Mouse (Mus musculus) kidney, adult 2 months (tissue): ENCODE data around the gene Raver2. TPM values are rescaled to one million over a fixed set of nuclear protein-coding genes. Genes with fewer than 3 reads are reported as not detected.

Source experiments
- DNase-seq: peaks from one replicate; pipeline ENCODE4 v3.0.0; 2021
- H3K27ac ChIP-seq: fragments of 200-500 bp; 2 replicates; pipeline ENCODE4 v1.5.1; 2012; ENCODE audit warnings: low read depth, low read length, control low read depth, inconsistent platforms; ENCODE audit not compliant: insufficient read depth
- H3K27me3 ChIP-seq: fragments of 200-500 bp; replicated peaks from 2 replicates; pipeline ENCODE4 v1.6.1; 2012; ENCODE audit warnings: mild to moderate bottlenecking, moderate library complexity, low read length, inconsistent platforms; ENCODE audit not compliant: control insufficient read depth, insufficient read depth
- H3K36me3 ChIP-seq: fragments of 200-500 bp; 2 replicates; pipeline ENCODE4 v1.6.1; 2012; ENCODE audit warnings: mild to moderate bottlenecking, moderate library complexity, low read length, inconsistent platforms; ENCODE audit not compliant: control insufficient read depth, insufficient read depth
- H3K4me1 ChIP-seq: fragments of 200-500 bp; 2 replicates; pipeline ENCODE4 v1.6.1; 2011; ENCODE audit warnings: low read length; ENCODE audit not compliant: control insufficient read depth, insufficient read depth
- H3K4me3 ChIP-seq: fragments of 200-500 bp; 2 replicates; pipeline ENCODE4 v1.5.1; 2011; ENCODE audit warnings: mild to moderate bottlenecking, low read depth, low read length, control low read depth; ENCODE audit not compliant: insufficient read depth
- CTCF ChIP-seq: fragments of 200-500 bp; conservative IDR thresholded peaks from 2 replicates; pipeline ENCODE4 v1.5.1; 2011; ENCODE audit warnings: low read depth, mild to moderate bottlenecking, control low read depth, low read length, moderate library complexity, mixed read lengths; ENCODE audit not compliant: insufficient read depth, insufficient read length
- POLR2A ChIP-seq: fragments of 200-500 bp; IDR thresholded peaks from one replicate; pipeline ENCODE4 v1.6.1; 2011; ENCODE audit warnings: low read depth, low read length, control low read depth
- WGBS: fragments of 180-500 bp; shearing (Covaris S2); methylation state at CpG from one replicate; pipeline ENCODE4 v1.1.7; 2018; 5-methylcytosine and 5-hydroxymethylcytosine counted together
- polyA plus RNA-seq: library from polyadenylated mRNA; depleted of rRNA; stranded (reverse); fragments of >200 nt; gene quantifications from 2 replicates; pipeline ENCODE4 v1.2.3, GENCODE M21; 2012

The Raver2 gene
- polyA plus RNA-seq, 1 experiment = 2.3 TPM

GRCm38 (mm10) chr4:101037156-101037555 is 31.6 kb upstream of the Raver2 start:
- Histone ChIP-seq H3K27ac (no peak overlapping the region), H3K4me3 (no peak overlapping the region), H3K36me3 (no peaks in the 10 kb centered on the region), H3K4me1 (no peaks in the 10 kb centered on the region), H3K27me3 (no peaks in the 10 kb centered on the region)
- TF ChIP-seq POLR2A (no peak), CTCF (no peak)
- WGBS = 43% methylated on average over 7 of the region's 7 CpGs
- no peak for DNase-seq

GRCm38 (mm10) chr4:101043691-101044090 is 25.1 kb upstream of the Raver2 start:
- Histone ChIP-seq H3K27me3 (no peaks in the 10 kb centered on the region; the same call in 1 of the 2 replicates), H3K4me3 (no peak overlapping the region), H3K36me3 (no peaks in the 10 kb centered on the region), H3K27ac (no peak overlapping the region), H3K4me1 (no peaks in the 10 kb centered on the region)
- 79% methylated on average over 2 of the region's 2 CpGs for WGBS
- DNase-seq = no peak
- no peak for TF ChIP-seq CTCF
- no peak for TF ChIP-seq POLR2A

GRCm38 (mm10) chr4:101044149-101044548 is 24.6 kb upstream of the Raver2 start:
- Histone ChIP-seq H3K27ac (no peak overlapping the region), H3K4me1 (no peaks in the 10 kb centered on the region), H3K27me3 (no peaks in the 10 kb centered on the region; the same call in 1 of the 2 replicates), H3K4me3 (no peak overlapping the region), H3K36me3 (no peaks in the 10 kb centered on the region)
- DNase-seq = no peak
- TF ChIP-seq CTCF (no peak), POLR2A (no peak)

GRCm38 (mm10) chr4:101046576-101046975 is 22.2 kb upstream of the Raver2 start:
- Histone ChIP-seq H3K4me3 (no peak overlapping the region), H3K27ac (no peak overlapping the region), H3K36me3 (no peaks in the 10 kb centered on the region), H3K4me1 (no peaks in the 10 kb centered on the region), H3K27me3 (no peaks in the 10 kb centered on the region; the same call in 1 of the 2 replicates)
- 64% methylated on average over 4 of the region's 4 CpGs for WGBS
- TF ChIP-seq POLR2A = no peak
- no peak for TF ChIP-seq CTCF
- no peak for DNase-seq

GRCm38 (mm10) chr4:101062146-101062545 is 6.6 kb upstream of the Raver2 start:
- no peak overlapping the region for H3K4me3 ChIP-seq
- H3K36me3 ChIP-seq = no peaks in the 10 kb centered on the region
- H3K27ac ChIP-seq = no peak overlapping the region
- no peak for TF ChIP-seq CTCF
- TF ChIP-seq POLR2A = no peak
- no peaks in the 10 kb centered on the region for H3K4me1 ChIP-seq
- no peaks in the 10 kb centered on the region for H3K27me3 ChIP-seq
- 60% methylated on average over 2 of the region's 2 CpGs for WGBS
- no peak for DNase-seq

- Histone ChIP-seq H3K27me3 (no peaks in the 10 kb centered on the region), H3K36me3 (no peaks in the 10 kb centered on the region), H3K4me3 (no peak overlapping the region), H3K4me1 (no peaks in the 10 kb centered on the region), H3K27ac (no peak overlapping the region)
- no peak for DNase-seq
- no peak for TF ChIP-seq CTCF
- TF ChIP-seq POLR2A = no peak
- 69% methylated on average over 5 of the region's 5 CpGs for WGBS
These were observed 2.4 kb upstream of the Raver2 start for GRCm38 (mm10) chr4:101066401-101066800.

GRCm38 (mm10) chr4:101069154-101069971 is 580 bp downstream of the Raver2 start:
- TF ChIP-seq POLR2A = no peak
- TF ChIP-seq CTCF = no peak
- Histone ChIP-seq H3K36me3 (no peaks in the 10 kb centered on the region), H3K4me3 (peak overlapping the region; percentile 63), H3K27ac (no peak overlapping the region), H3K4me1 (no peaks in the 10 kb centered on the region), H3K27me3 (no peaks in the 10 kb centered on the region)
- peak; percentile 33 for DNase-seq
- WGBS = 3% methylated on average over 55 of the region's 55 CpGs

GRCm38 (mm10) chr4:101071570-101071969 is 2.8 kb downstream of the Raver2 start:
- H3K36me3 ChIP-seq = no peaks in the 10 kb centered on the region
- no peak overlapping the region for H3K27ac ChIP-seq
- TF ChIP-seq POLR2A (no peak), CTCF (no peak)
- DNase-seq = no peak
- no peak overlapping the region for H3K4me3 ChIP-seq
- H3K27me3 ChIP-seq = no peaks in the 10 kb centered on the region
- no peaks in the 10 kb centered on the region for H3K4me1 ChIP-seq
- WGBS = 87% methylated on average over 4 of the region's 4 CpGs
